Mouse (Mus musculus): ENCODE results near the gene Prl6a1. TPM values are rescaled to one million over a fixed set of nuclear protein-coding genes. Genes with fewer than 3 reads are reported as not detected.

Prl6a1 gene
- not detected in 2 replicates for polyA plus RNA-seq (2012; rRNA removed)

DNA sequence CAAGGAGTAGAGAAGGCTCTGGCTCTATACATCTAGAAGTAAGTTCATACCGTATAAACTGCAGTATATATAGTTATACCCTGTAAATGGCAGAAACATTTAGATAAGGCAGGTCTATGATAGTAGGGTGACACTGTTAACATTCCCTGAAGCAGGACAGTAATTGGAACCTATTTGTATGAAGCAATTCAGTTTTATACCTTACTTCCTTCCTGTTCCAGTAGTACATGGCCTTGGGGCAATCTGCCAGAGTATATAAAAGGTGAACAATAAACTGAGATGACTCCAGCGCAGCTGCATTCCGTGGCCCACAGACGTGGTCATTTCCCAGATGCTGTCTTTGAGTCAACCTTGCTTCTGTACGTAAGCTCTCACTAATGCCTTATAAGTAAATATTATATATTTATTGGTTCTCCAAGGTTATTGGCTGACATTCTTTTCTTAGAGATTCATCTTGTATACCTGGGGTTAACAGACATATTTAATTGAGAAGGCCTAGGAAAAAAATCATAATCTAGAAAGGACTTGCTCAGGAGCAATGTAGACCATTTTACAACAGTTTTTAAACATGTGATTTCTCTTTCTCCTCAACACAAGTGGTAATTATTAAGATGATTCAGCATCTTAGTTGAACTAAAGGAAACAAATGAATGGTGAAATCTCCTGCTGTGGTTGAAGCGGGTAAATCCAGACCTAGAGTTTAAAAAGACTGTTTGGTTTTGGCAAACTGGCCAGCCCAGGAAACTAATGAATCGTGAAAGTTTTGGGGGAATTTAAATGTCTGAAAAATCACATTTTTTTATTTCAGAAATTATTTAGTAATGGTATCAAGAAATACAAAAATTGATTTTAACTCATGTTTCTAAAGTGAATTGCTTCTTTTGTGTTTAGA is at the start of gene Prl6a1:
Prl6a1 (plus strand) TSS at position 294 of the 892 bp plus-strand sequence.

DNA sequence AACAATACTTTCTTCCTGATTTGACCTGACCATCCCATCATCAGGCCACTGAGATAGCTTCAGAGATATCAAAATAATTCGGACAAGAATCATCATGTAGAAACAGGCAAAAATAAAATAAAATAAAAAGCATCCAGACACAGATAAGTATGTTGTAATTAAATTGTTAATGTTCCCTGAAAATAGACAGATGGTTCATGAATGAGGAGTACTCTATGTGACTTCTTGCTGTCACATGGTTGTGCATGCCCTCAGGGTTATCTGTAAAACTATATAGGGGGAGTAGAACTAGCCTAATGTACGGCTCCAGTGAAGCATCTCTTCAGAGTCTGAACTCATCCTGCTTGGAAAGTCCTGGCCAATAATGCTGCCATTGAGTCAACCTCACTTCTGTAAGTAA is 32.9 kb downstream of the Prl6a1 start, which contains the start of gene Prl8a2:
Prl8a2 (plus strand) TSS at position 301 of the 400 bp plus-strand sequence.

Other genes starting within 250 kb of the Prl6a1 start
- not detected in 2 replicates for gene Prl3d1, start 218.4 kb upstream of the Prl6a1 start, polyA plus RNA-seq (2012; rRNA removed)
- gene Prl3d2, start 190.9 kb upstream of the Prl6a1 start, polyA plus RNA-seq (2012; rRNA removed) = not detected in 2 replicates
- not detected in 2 replicates for gene Prl3d3, start 155.8 kb upstream of the Prl6a1 start, polyA plus RNA-seq (2012; rRNA removed)
- not detected in 2 replicates for gene Prl3c1, start 116.0 kb upstream of the Prl6a1 start, polyA plus RNA-seq (2012; rRNA removed)
- 0.49 and 2.2 TPM in 2 replicates for gene Prl3b1, start 70.8 kb upstream of the Prl6a1 start, polyA plus RNA-seq (2012; rRNA removed)
- gene Prl3a1, start 53.2 kb upstream of the Prl6a1 start, polyA plus RNA-seq (2012; rRNA removed) = not detected in 2 replicates
- gene Prl8a2, start 33.0 kb downstream of the Prl6a1 start, polyA plus RNA-seq (2012; rRNA removed) = 0.14 and 0.15 TPM in 2 replicates
- gene Prl2b1, start 78.2 kb downstream of the Prl6a1 start, polyA plus RNA-seq (2012; rRNA removed) = 0.25 and 0.61 TPM in 2 replicates
- gene Prl8a6, start 126.1 kb downstream of the Prl6a1 start, polyA plus RNA-seq (2012; rRNA removed) = 0.02 TPM in 1 of 2 replicates, not detected in the other
- gene Prl8a8, start 200.6 kb downstream of the Prl6a1 start, polyA plus RNA-seq (2012; rRNA removed) = 0.07 and 0.22 TPM in 2 replicates